Mouse (Mus musculus) embryo, embryonic 9.5 days (tissue): ENCODE measurements at regions not wholly inside any gene's neighbourhood (a gene's known extent, or its start where the extent isn't known, plus 50 kb on each side); places are given as distances from the start of the nearest gene placed in this dataset.
A peak's percentile ranks its signal among the peaks of the same experiment; 100 is the strongest.

Source experiments
- DNase-seq: peaks from one replicate; pipeline ENCODE4 v3.0.0-alpha.2; 2017; ENCODE audit errors: extremely low spot score

- no peak for DNase-seq
Measured at GRCm38 (mm10) chr9:31794911-31795310, 118.4 kb downstream of the Barx2 start.

- no peak for DNase-seq
Measured at GRCm38 (mm10) chr9:31775956-31776355, 137.3 kb downstream of the Barx2 start.

- no peak for DNase-seq
Measured at GRCm38 (mm10) chr9:31765401-31765800, 147.9 kb downstream of the Barx2 start.

GRCm38 (mm10) chr9:31757894-31758561 is 155.2 kb downstream of the Barx2 start:
- DNase-seq, result no peak

GRCm38 (mm10) chr9:31730443-31730842 is 182.8 kb downstream of the Barx2 start:
- DNase-seq, result no peak

GRCm38 (mm10) chr9:31719309-31719708 is 194.0 kb downstream of the Barx2 start:
- no peak for DNase-seq

- no peak for DNase-seq
Measured at GRCm38 (mm10) chr9:31710022-31710421, 203.2 kb downstream of the Barx2 start.

- no peak for DNase-seq
Measured at GRCm38 (mm10) chr9:31706688-31707087, 206.6 kb downstream of the Barx2 start.

GRCm38 (mm10) chr9:31690921-31691475 is 222.3 kb downstream of the Barx2 start:
- DNase-seq, result no peak

- DNase-seq, result no peak
Measured at GRCm38 (mm10) chr9:31688398-31688705, 224.1 kb upstream of the Tmem45b start.

- DNase-seq, result peak; percentile 67
Measured at GRCm38 (mm10) chr9:31687686-31688397, 223.6 kb upstream of the Tmem45b start.

- DNase-seq, result no peak
Measured at GRCm38 (mm10) chr9:31686466-31686865, 222.2 kb upstream of the Tmem45b start.

- no peak for DNase-seq
Measured at GRCm38 (mm10) chr9:31684812-31685188, 220.5 kb upstream of the Tmem45b start.

- no peak for DNase-seq
Measured at GRCm38 (mm10) chr9:31684099-31684811, 220.0 kb upstream of the Tmem45b start.

- peak; percentile 46 for DNase-seq
Measured at GRCm38 (mm10) chr9:31683302-31684081, 219.2 kb upstream of the Tmem45b start.

GRCm38 (mm10) chr9:31682893-31683292 is 218.6 kb upstream of the Tmem45b start:
- no peak for DNase-seq

- no peak for DNase-seq
Measured at GRCm38 (mm10) chr9:31677150-31677549, 212.9 kb upstream of the Tmem45b start.

- no peak for DNase-seq
Measured at GRCm38 (mm10) chr9:31659026-31659425, 194.8 kb upstream of the Tmem45b start.

- no peak for DNase-seq
Measured at GRCm38 (mm10) chr9:31657612-31658011, 193.3 kb upstream of the Tmem45b start.

- no peak for DNase-seq
Measured at GRCm38 (mm10) chr9:31656676-31657075, 192.4 kb upstream of the Tmem45b start.

GRCm38 (mm10) chr9:31654747-31655146 is 190.5 kb upstream of the Tmem45b start:
- DNase-seq, result no peak

- no peak for DNase-seq
Measured at GRCm38 (mm10) chr9:31654213-31654612, 190.0 kb upstream of the Tmem45b start.
